Mouse (Mus musculus) liver, embryonic 16.5 days (tissue): Measurements from ENCODE around the gene Aox4. TPM values are rescaled to one million over a fixed set of nuclear protein-coding genes. Genes with fewer than 3 reads are reported as not detected.

Experiments
- ATAC-seq: fragments of 200-750 bp; cut with Nextera tagmentation; 2 replicates; pipeline ENCODE4 v1.8.0; 2017; ENCODE audit warnings: low read depth, mild to moderate bottlenecking, moderate number of reproducible peaks, moderate library complexity
- H3K27ac ChIP-seq: fragments of 300-500 bp; sonication (generic); 2 replicates; pipeline ENCODE4 v1.5.1; 2014; ENCODE audit warnings: mild to moderate bottlenecking, low read length
- H3K27me3 ChIP-seq: fragments of 300-500 bp; sonication (generic); 2 replicates; pipeline ENCODE4 v1.6.1; 2014; ENCODE audit warnings: low read depth, low read length, mixed read lengths; ENCODE audit not compliant: control insufficient read depth, insufficient read depth
- H3K36me3 ChIP-seq: fragments of 300-500 bp; sonication (generic); 2 replicates; pipeline ENCODE4 v1.6.1; 2014; ENCODE audit warnings: mild to moderate bottlenecking; ENCODE audit not compliant: control insufficient read depth, insufficient read depth
- H3K4me1 ChIP-seq: fragments of 300-500 bp; sonication (generic); 2 replicates; pipeline ENCODE4 v1.6.1; 2014; ENCODE audit warnings: low read depth, low read length, mixed read lengths; ENCODE audit not compliant: control insufficient read depth
- H3K4me2 ChIP-seq: fragments of 300-500 bp; sonication (generic); 2 replicates; pipeline ENCODE4 v1.6.1; 2014; ENCODE audit warnings: low read depth, low read length, mixed read lengths
- H3K4me3 ChIP-seq: fragments of 300-500 bp; sonication (generic); 2 replicates; pipeline ENCODE4 v1.5.1; 2014; ENCODE audit warnings: low read depth, mild to moderate bottlenecking, low read length
- H3K9ac ChIP-seq: fragments of 300-500 bp; sonication (generic); 2 replicates; pipeline ENCODE4 v1.6.1; 2014; ENCODE audit warnings: low read depth, low read length
- H3K9me3 ChIP-seq: fragments of 300-500 bp; sonication (generic); replicated peaks from 2 replicates; pipeline ENCODE4 v1.6.1; 2016; ENCODE audit warnings: low read length; ENCODE audit not compliant: control insufficient read depth
- WGBS: fragments of 180-500 bp; shearing (Covaris S2); extraction: QIAGEN DNeasy Blood & Tissue Kit; methylation state at CpG from one replicate; pipeline ENCODE4 v1.1.7; 2014; ENCODE audit not compliant: insufficient replicate concordance; 5-methylcytosine and 5-hydroxymethylcytosine counted together
- polyA plus RNA-seq: library from polyadenylated mRNA; unstranded; fragments of >200 nt; fragmentation: Nextera tagmentation; extraction: Ambion mirVana; gene quantifications from 2 replicates; pipeline ENCODE4 v1.2.1, GENCODE M21; 2015

Gene Aox4
- polyA plus RNA-seq, 1 experiment from 2014 or later, result 0.18 TPM

DNA sequence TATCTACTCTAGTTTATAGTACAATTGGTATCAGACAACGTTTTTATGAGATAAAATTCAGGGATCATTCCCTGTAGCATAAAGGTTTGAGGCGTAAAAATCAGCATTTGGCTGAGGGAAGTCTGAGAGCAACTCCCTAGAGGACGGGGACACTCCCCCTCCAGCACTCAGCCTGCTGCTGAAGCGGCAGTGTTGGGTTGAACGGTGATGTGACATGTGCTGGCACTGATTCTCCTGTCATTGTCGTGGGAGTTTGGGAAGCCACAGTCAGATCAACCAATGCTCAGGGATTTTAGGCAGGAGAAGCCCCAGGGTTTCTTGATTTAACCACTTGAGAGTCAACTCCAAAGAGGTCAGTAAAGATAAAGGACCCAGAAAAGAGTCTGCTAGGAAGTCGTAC, 74.3 kb downstream of the Aox4 start:
- no peak for ATAC-seq
- no peak overlapping the region for H3K4me3 ChIP-seq
- no peaks in the 10 kb centered on the region for H3K27me3 ChIP-seq
- no peak overlapping the region for H3K27ac ChIP-seq
- H3K36me3 ChIP-seq, result no peaks in the 10 kb centered on the region
- H3K4me1 ChIP-seq, result no peaks in the 10 kb centered on the region
- H3K9ac ChIP-seq, result no peak overlapping the region
- no peaks in the 10 kb centered on the region for H3K9me3 ChIP-seq
- no peak overlapping the region for H3K4me2 ChIP-seq
- WGBS, result 47% methylated on average over 7 of the region's 7 CpGs

DNA sequence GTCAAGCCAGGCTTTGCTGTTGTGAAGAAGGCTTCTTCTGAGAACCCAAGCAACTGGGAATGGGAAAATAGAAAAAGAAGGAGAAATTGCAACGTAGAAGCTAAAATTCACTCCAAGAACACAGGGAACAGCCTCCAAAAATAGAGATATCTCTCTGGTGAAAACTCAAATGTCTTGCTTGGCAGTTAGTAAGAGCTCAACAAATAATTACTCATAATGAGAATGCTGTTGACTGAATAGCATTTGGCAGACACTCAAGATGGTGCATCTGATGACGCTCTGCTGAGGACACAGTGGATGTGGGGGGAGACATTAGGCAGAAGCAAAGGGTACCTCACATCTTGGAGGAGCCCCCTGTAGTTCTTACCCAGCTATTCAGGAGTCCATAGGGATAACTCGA, 77.9 kb downstream of the Aox4 start:
- no peaks in the 10 kb centered on the region for H3K9me3 ChIP-seq
- no peaks in the 10 kb centered on the region for H3K4me1 ChIP-seq
- no peak overlapping the region for H3K4me3 ChIP-seq
- H3K27me3 ChIP-seq, result no peaks in the 10 kb centered on the region
- H3K9ac ChIP-seq, result no peak overlapping the region
- H3K36me3 ChIP-seq, result no peaks in the 10 kb centered on the region
- no peak for ATAC-seq
- 55% methylated on average over 3 of the region's 3 CpGs for WGBS
- no peak overlapping the region for H3K27ac ChIP-seq
- H3K4me2 ChIP-seq, result no peak overlapping the region

DNA sequence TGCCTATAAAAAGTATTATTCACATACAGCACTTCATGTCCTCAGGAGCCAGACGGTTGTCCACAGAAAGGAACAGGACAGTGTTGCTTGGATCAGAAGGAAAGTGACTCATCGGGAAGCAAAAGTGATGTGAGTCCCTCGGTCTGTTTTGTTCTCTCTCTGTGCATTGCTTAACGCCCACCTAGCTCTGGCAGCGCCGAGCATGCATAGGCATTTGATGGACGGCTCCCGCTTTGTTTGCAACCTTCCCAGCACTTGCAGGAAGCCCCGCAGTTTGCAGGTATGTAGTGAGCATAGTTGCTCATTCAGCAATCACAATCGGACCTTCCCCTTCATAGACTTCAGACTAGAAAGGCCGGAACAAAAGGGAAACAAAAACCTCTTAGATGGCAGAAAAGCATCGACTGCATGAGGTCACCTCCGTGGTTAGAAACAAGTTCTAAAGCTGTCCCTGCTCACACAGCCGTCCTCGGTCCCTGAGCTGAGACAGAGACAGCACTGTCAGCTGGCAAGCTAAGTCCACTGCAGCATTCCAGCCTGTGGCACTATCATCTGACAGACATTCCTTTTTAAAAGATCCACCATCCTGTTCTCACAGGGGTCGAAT, 79.8 kb downstream of the Aox4 start:
- Histone ChIP-seq H3K4me1 (no peaks in the 10 kb centered on the region), H3K27ac (no peak overlapping the region), H3K4me2 (no peak overlapping the region), H3K36me3 (no peaks in the 10 kb centered on the region), H3K4me3 (no peak overlapping the region), H3K27me3 (no peaks in the 10 kb centered on the region), H3K9me3 (no peaks in the 10 kb centered on the region), H3K9ac (no peak overlapping the region)
- 37% methylated on average over 16 of the region's 16 CpGs for WGBS
- ATAC-seq, result no peak

DNA sequence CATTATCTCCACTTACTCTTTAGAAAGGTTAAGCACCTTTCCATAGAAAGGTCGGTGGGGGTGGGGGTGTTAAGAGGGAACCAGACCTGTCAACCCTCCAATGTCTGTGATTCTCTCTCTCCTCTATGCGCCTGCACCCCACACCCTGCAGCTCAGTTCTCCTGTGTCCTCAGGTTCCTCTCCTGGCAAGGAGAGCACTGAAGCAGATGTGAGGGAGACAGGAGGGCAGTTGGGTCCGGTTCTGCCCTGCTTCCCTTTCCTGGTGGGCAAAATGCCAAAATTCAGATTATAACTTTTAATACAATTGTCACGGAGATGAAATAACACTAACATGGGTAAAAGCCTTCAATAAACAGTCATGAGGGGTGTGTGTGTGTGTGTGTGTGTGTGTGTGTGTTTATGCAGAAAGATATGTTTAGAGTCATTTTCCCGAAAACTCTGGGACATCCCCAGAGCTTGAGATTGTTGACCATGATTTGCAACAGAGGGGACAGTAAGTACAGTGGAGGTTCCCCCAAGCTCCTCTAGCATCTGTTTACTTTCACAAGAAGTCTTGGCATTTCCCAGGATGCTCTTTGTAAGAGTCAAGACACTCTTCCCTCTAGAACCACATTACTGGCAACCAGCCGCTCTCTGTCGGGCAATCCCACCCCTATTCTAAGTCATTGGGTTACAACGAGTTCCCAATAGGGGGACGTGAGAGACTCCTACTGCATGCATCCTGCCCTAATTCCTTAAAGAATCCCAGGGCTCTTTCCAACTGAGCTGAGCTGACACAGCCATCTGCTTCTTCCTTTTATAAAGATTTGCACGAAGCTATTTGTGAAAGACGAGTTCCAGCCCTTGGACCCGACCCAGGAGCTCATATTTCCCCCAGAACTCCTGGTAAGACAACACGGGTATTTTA, 81.5 kb downstream of the Aox4 start:
- no peak overlapping the region for H3K4me3 ChIP-seq
- ATAC-seq, result no peak
- H3K4me2 ChIP-seq, result no peak overlapping the region
- H3K27me3 ChIP-seq, result no peaks in the 10 kb centered on the region
- H3K36me3 ChIP-seq, result no peaks in the 10 kb centered on the region
- no peaks in the 10 kb centered on the region for H3K9me3 ChIP-seq
- H3K4me1 ChIP-seq, result no peaks in the 10 kb centered on the region
- H3K9ac ChIP-seq, result no peak overlapping the region
- H3K27ac ChIP-seq, result no peak overlapping the region
- 57% methylated on average over 13 of the region's 13 CpGs for WGBS

DNA sequence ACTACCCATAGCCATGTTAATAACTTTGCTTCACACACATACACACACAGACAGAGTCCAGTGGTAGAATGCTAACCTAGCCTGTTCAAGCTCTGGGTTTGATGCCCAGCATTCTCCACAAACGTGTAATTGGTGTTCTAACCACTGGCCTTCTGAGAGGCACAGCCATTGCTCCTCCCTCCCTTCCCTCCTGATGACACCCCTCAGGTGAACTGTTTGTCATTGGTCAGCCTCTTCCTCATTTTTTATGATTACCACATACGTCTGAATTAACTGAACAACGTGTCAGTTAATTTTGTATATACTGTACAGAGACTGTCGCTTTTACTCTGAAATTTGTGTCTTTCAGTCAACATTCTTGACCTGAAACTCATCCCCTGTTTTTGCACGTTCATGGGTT, 84.5 kb downstream of the Aox4 start:
- ATAC-seq, result no peak
- no peak overlapping the region for H3K4me2 ChIP-seq
- no peaks in the 10 kb centered on the region for H3K36me3 ChIP-seq
- H3K4me1 ChIP-seq, result no peaks in the 10 kb centered on the region
- H3K27me3 ChIP-seq, result no peaks in the 10 kb centered on the region
- H3K9ac ChIP-seq, result no peak overlapping the region
- no peak overlapping the region for H3K4me3 ChIP-seq
- H3K9me3 ChIP-seq, result no peaks in the 10 kb centered on the region
- no peak overlapping the region for H3K27ac ChIP-seq
- 47% methylated on average over 5 of the region's 5 CpGs for WGBS

DNA sequence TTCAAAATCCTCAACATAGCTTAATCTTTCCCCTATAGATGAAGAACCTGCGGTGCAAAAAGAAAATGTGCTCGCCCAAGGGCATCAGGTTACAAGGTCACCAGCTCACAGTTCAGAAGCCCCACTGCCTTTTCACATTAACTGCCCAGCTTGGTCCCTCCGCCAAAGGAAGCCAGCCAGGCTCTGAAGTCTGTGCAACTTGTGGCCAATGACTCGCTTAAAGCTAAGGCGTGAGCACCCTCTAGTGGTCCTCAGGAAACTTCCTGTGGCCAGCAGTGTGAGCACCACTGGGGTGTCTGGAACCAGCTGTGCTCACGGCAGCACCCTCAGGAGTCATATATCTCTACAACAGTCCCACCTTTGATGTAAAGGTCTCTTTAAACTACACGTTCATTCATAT, 86.1 kb downstream of the Aox4 start:
- no peaks in the 10 kb centered on the region for H3K4me1 ChIP-seq
- H3K27ac ChIP-seq, result no peak overlapping the region
- 0 out of 2 replicates have a peak, but pooled peaks have one; percentile 11 for ATAC-seq
- 5% methylated on average over 7 of the region's 7 CpGs for WGBS
- H3K4me2 ChIP-seq, result no peak overlapping the region
- H3K36me3 ChIP-seq, result no peaks in the 10 kb centered on the region
- no peaks in the 10 kb centered on the region for H3K9me3 ChIP-seq
- H3K9ac ChIP-seq, result no peak overlapping the region
- no peaks in the 10 kb centered on the region for H3K27me3 ChIP-seq
- no peak overlapping the region for H3K4me3 ChIP-seq

DNA sequence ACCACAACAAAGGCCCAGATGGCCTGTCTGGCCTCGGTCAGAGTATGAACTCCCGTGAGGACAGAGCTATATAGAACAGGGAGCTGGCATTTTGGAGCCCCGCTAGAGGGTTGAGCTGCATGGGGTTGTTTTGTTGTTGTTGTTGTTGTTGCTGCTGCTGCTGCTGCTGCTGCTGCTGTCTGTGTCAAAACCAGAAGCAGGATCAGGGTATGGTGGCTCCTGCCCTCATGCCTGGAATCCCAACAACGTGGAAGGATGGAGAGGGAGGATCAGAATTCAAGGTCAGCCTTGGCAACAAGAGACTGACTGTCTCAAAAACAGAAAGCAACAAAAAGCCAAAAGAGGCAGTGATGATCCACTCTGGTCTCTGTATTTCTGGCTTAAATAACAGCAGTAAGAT, 86.6 kb downstream of the Aox4 start:
- 50% methylated on average over 4 of the region's 4 CpGs for WGBS
- Histone ChIP-seq H3K9ac (no peak overlapping the region), H3K27me3 (no peaks in the 10 kb centered on the region), H3K4me3 (no peak overlapping the region), H3K36me3 (no peaks in the 10 kb centered on the region), H3K27ac (no peak overlapping the region), H3K4me2 (no peak overlapping the region), H3K9me3 (no peaks in the 10 kb centered on the region), H3K4me1 (no peaks in the 10 kb centered on the region)
- no peak for ATAC-seq

DNA sequence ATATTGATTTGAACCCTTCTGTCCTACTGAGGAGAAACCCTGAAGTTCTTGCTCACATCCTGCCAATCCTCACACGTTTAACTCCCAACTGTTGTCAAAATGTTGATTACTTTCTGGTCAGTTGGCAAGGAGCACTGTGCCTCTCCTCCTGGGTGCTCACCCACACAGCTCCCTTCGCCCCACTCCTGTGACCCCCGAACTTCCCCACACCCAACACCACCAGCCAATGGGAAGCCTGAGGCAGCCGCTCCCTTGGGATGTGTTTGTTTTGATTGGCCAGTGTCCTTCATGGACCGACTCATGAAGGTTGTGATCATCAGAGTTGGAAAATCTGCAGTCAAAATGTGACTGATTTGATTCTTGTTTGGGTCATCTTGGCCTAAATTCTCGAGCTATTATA, 88.2 kb downstream of the Aox4 start:
- H3K9me3 ChIP-seq, result no peaks in the 10 kb centered on the region
- H3K36me3 ChIP-seq, result no peaks in the 10 kb centered on the region
- no peak overlapping the region for H3K9ac ChIP-seq
- no peak overlapping the region for H3K4me3 ChIP-seq
- ATAC-seq, result no peak
- no peaks in the 10 kb centered on the region for H3K4me1 ChIP-seq
- no peak overlapping the region for H3K4me2 ChIP-seq
- no peak overlapping the region for H3K27ac ChIP-seq
- H3K27me3 ChIP-seq, result no peaks in the 10 kb centered on the region
- WGBS, result 55% methylated on average over 6 of the region's 6 CpGs

DNA sequence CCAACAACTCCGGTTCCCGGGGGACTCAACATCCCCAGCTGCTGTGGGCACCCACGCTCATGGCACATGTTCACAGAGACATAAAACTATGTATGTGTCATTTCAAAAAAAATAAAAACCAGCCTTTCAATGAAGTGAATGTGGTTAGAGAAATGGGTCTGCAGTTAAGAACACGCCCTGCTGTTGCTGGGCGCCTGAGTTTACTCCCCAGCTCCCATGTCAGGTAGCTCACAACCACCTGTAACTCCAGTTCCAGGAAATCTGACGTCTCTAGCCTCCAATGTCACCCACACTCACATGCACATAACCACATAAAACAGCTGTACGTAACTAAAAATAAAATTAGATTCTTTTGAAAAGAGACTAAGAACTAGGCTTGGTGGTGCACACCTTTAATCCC, 90.9 kb downstream of the Aox4 start:
- H3K9me3 ChIP-seq, result no peaks in the 10 kb centered on the region
- no peak for ATAC-seq
- no peaks in the 10 kb centered on the region for H3K36me3 ChIP-seq
- no peak overlapping the region for H3K9ac ChIP-seq
- no peaks in the 10 kb centered on the region for H3K4me1 ChIP-seq
- H3K4me2 ChIP-seq, result no peak overlapping the region
- no peak overlapping the region for H3K4me3 ChIP-seq
- WGBS, result 72% methylated on average over 7 of the region's 7 CpGs
- H3K27me3 ChIP-seq, result no peaks in the 10 kb centered on the region
- H3K27ac ChIP-seq, result no peak overlapping the region
